Mouse (Mus musculus): ENCODE results near the gene Cep41.

DNA sequence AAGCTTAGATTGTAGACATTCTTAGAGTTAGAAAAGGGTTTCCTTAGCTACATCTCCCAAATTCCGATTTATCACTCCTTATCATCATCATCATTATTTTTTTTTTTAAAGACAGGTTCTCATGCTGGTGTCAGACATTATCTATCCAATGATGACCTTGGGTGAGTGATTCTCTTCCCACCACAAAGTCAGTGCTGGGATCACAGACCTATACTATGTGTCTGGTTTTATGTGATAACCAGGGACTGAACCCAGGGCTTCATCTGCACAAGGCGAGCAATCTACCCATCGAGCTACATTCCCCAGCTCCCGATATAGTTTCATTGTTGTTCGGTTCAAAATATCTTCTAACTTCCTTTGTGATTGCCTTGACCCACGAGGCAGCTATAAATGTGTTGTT, 19.9 kb upstream of the Cep41 start:
- TF ChIP-seq CTCF (IDR thresholded peaks at IDR 0.05; ENCODE audit: insufficient read depth, low read length) (no peak), POLR2A (IDR thresholded peaks at IDR 0.05; ENCODE audit: borderline replicate concordance, extremely low read depth, low read depth, low read length) (no peak)

Measured in lung, adult 2 months (tissue).